Mouse (Mus musculus) kidney, embryonic 14.5 days (tissue): ENCODE measurements at regions not wholly inside any gene's neighbourhood (a gene's known extent, or its start where the extent isn't known, plus 50 kb on each side); places are given as distances from the start of the nearest gene placed in this dataset.
A peak's percentile ranks its signal among the peaks of the same experiment; 100 is the strongest.
"Not testable (repeated sequence)": the region's sequence is repeated elsewhere in the genome, so short reads cannot be mapped to it uniquely, and the experiment has no call there.

ENCODE experiments used
- ATAC-seq: fragments of 200-750 bp; cut with Nextera tagmentation; 2 replicates; pipeline ENCODE4 v1.8.0; 2017; ENCODE audit warnings: moderate number of reproducible peaks, mild to moderate bottlenecking, moderate TSS enrichment, moderate library complexity; ENCODE audit not compliant: low FRiP score, low TSS enrichment
- H3K27ac ChIP-seq: fragments of 300-500 bp; sonication (generic); 2 replicates; pipeline ENCODE4 v1.5.1; 2014; ENCODE audit warnings: low read depth, mild to moderate bottlenecking, low read length, moderate library complexity, mixed read lengths
- H3K27me3 ChIP-seq: fragments of 300-500 bp; sonication (generic); 2 replicates; pipeline ENCODE4 v1.6.1; 2014; ENCODE audit warnings: mild to moderate bottlenecking, low read length; ENCODE audit not compliant: control insufficient read depth, insufficient read depth
- H3K36me3 ChIP-seq: fragments of 300-500 bp; sonication (generic); 2 replicates; pipeline ENCODE4 v1.6.1; 2014; ENCODE audit warnings: low read length, mixed read lengths; ENCODE audit not compliant: control insufficient read depth, insufficient read depth
- H3K4me1 ChIP-seq: fragments of 300-500 bp; sonication (generic); 2 replicates; pipeline ENCODE4 v1.6.1; 2014; ENCODE audit warnings: low read length, mixed read lengths; ENCODE audit not compliant: control insufficient read depth, insufficient read depth
- H3K4me2 ChIP-seq: fragments of 300-500 bp; sonication (generic); replicated peaks from 2 replicates; pipeline ENCODE4 v1.6.1; 2014; ENCODE audit warnings: low read depth, mild to moderate bottlenecking, low read length
- H3K4me3 ChIP-seq: fragments of 300-500 bp; sonication (generic); 2 replicates; pipeline ENCODE4 v1.5.1; 2014; ENCODE audit warnings: mild to moderate bottlenecking, low read length
- H3K9ac ChIP-seq: fragments of 300-500 bp; sonication (generic); 2 replicates; pipeline ENCODE4 v1.6.1; 2014; ENCODE audit warnings: low read depth, mild to moderate bottlenecking, low read length, moderate library complexity
- H3K9me3 ChIP-seq: fragments of 300-500 bp; sonication (generic); 2 replicates; pipeline ENCODE4 v1.6.1; 2016; ENCODE audit warnings: low read length; ENCODE audit not compliant: control insufficient read depth
- WGBS: fragments of 180-500 bp; shearing (Covaris S2); extraction: QIAGEN DNeasy Blood & Tissue Kit; methylation state at CpG from one replicate; pipeline ENCODE4 v1.1.7; 2014; 5-methylcytosine and 5-hydroxymethylcytosine counted together

DNA sequence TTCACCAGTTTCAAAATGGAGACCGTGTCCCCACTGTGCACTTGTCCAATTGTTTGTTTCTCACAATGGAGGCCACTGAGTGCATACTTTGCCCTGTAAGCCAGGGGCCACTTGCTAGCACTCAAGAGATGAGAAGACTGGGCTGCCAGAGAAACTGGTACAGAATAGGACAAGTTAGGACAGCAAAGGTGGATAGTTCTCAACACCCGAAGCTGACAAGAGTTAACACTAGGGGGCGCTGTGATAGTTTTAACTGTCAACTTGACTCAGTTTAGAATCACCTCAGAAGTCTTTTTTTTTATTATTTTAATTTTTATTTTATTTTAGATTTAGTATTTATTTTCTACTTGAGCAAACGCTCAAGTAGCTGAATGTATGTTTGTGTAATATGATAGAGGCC lies 188.2 kb upstream of the Asap2 start:
- H3K27ac ChIP-seq, H3K9me3 ChIP-seq, ATAC-seq, H3K4me3 ChIP-seq, H3K36me3 ChIP-seq, H3K27me3 ChIP-seq, H3K9ac ChIP-seq, H3K4me2 ChIP-seq, H3K4me1 ChIP-seq: not testable (repeated sequence)
- 72% methylated on average over 3 of the region's 4 CpGs for WGBS

DNA sequence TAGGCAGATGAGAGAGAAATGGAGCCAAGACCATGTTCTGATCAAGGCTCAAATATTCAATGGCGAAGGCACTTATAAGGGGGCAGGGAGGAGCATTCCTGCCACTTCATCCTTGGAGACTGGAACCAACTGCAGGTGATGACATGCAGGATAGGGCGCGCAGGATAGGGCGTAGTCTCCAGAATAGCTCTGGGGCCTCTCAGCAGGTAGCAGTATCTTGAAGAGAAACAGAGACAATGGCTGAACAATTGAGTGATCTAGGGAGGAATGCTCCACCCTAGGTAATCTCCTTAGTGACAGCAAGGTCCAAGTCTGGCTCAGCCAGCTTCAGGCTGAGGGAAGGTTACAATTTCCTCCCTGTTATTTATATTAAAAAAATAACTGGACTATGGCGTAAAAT lies 184.8 kb upstream of the Asap2 start:
- H3K4me2 ChIP-seq, H3K4me1 ChIP-seq, H3K9me3 ChIP-seq, H3K4me3 ChIP-seq, H3K27ac ChIP-seq, H3K9ac ChIP-seq, H3K36me3 ChIP-seq, ATAC-seq, H3K27me3 ChIP-seq: not testable (repeated sequence)
- 95% methylated on average over 4 of the region's 5 CpGs for WGBS

- 98% methylated on average over 2 of the region's 2 CpGs for WGBS
- no peaks in the 10 kb centered on the region for H3K4me1 ChIP-seq
- no peak overlapping the region for H3K9ac ChIP-seq
- H3K27ac ChIP-seq: no peak overlapping the region
- ATAC-seq: no peak
- H3K36me3 ChIP-seq: no peaks in the 10 kb centered on the region
- H3K4me3 ChIP-seq: no peak overlapping the region
- H3K27me3 ChIP-seq: no peaks in the 10 kb centered on the region
- H3K4me2 ChIP-seq: no peak overlapping the region
- peaks cover 5% of the 10 kb centered on the region for H3K9me3 ChIP-seq
These were observed 183.6 kb upstream of the Asap2 start for GRCm38 (mm10) chr12:20806681-20807080.

- not testable (repeated sequence) for H3K9ac ChIP-seq, H3K4me3 ChIP-seq, H3K4me2 ChIP-seq, H3K4me1 ChIP-seq, H3K27ac ChIP-seq, ATAC-seq, H3K36me3 ChIP-seq, H3K27me3 ChIP-seq
- 81% methylated on average over 6 of the region's 6 CpGs for WGBS
- H3K9me3 ChIP-seq: peaks cover 26% of the 10 kb centered on the region
These were observed 176.4 kb upstream of the Asap2 start for GRCm38 (mm10) chr12:20813836-20814235.

- H3K27me3 ChIP-seq, H3K36me3 ChIP-seq, H3K4me1 ChIP-seq, H3K27ac ChIP-seq: not testable (repeated sequence)
- H3K4me2 ChIP-seq: peak overlapping the region; percentile 28
- WGBS: 22% methylated on average over 40 of the region's 40 CpGs
- H3K9me3 ChIP-seq: peaks cover 24% of the 10 kb centered on the region
- 0 out of 2 replicates have a peak, but pooled peaks have one; percentile 6 for ATAC-seq
- peak overlapping the region; percentile 37; the same call in 1 of the 2 replicates for H3K9ac ChIP-seq
- peak overlapping the region; percentile 36 for H3K4me3 ChIP-seq
These were observed 175.1 kb upstream of the Asap2 start for GRCm38 (mm10) chr12:20815121-20815520.

DNA sequence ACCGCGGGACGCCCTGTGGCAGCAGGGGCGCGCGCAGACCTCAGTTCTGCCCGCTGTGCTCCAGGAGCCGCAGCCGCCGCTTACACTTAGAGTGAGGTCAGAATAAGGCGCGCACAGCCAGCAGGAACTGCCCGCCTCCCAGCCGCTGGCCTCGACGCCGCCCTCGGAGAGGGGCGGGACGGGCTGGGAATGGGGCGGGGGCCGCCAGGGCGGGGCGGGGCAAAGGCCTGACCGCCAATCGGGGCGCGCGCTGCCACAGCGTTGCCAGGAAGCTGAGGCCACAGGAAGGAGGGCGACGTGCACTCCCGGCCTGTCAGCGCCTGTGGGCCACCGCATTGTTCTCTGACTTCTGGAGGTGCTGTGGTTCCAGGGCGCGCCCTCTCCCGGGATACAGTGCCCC lies 174.7 kb upstream of the Asap2 start:
- Histone ChIP-seq H3K27ac (no peak overlapping the region), H3K36me3 (no peaks in the 10 kb centered on the region), H3K27me3 (no peaks in the 10 kb centered on the region), H3K4me2 (peak overlapping the region; percentile 28), H3K9me3 (peaks cover 21% of the 10 kb centered on the region), H3K4me1 (no peaks in the 10 kb centered on the region), H3K9ac (peak overlapping the region; percentile 37; the same call in 1 of the 2 replicates), H3K4me3 (peak overlapping the region; percentile 36)
- peak; percentile 91 for ATAC-seq
- 14% methylated on average over 29 of the region's 38 CpGs for WGBS

DNA sequence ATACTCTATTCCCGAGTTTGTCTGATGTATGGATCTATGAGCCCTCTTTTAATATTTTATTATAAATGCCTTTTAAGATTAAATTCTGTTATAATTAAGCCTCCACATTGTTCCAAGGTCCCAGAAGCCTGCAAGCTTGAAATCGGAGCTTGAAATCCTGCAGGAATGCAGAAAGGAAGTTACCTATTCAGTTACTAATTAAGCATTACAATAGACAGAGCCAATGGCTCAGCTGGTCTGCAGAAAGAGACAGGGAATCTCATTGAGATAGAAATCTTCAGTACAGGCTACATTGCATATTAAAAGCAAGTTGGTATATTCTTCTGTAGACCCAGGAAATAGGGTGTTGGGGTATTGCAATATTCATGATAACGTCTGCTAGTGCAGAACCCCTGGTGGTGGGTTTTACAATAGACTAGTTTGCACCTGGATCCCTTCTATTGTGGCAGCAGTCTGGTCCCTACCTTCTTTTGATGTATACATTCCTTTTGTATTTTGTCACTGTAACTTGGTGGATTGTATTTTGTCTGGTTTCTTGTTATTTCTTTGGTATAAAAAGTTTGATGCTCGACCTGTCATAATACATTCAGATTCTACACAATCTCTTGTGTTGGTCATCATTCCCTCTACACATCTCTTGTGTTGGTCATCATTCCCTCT lies 146.5 kb upstream of the Asap2 start:
- H3K36me3 ChIP-seq, H3K27ac ChIP-seq, H3K4me2 ChIP-seq, H3K9me3 ChIP-seq, H3K27me3 ChIP-seq, H3K4me1 ChIP-seq, H3K4me3 ChIP-seq, ATAC-seq, H3K9ac ChIP-seq: not testable (repeated sequence)
- WGBS: 82% methylated on average over 4 of the region's 4 CpGs

- H3K9me3 ChIP-seq, ATAC-seq, H3K4me3 ChIP-seq, H3K27ac ChIP-seq, H3K27me3 ChIP-seq, H3K4me1 ChIP-seq, H3K4me2 ChIP-seq, H3K36me3 ChIP-seq, H3K9ac ChIP-seq: not testable (repeated sequence)
- 51% methylated on average over 7 of the region's 7 CpGs for WGBS
These were observed 145.4 kb upstream of the Asap2 start for GRCm38 (mm10) chr12:20844873-20845272.

- Histone ChIP-seq H3K4me3 (peak overlapping the region; percentile 6; the same call in 1 of the 2 replicates), H3K4me1 (no peaks in the 10 kb centered on the region), H3K9ac (no peak overlapping the region), H3K36me3 (no peaks in the 10 kb centered on the region), H3K4me2 (no peak overlapping the region; the same call in 1 of the 2 replicates), H3K27me3 (no peaks in the 10 kb centered on the region), H3K9me3 (peaks cover 13% of the 10 kb centered on the region), H3K27ac (no peak overlapping the region)
- 61% methylated on average over 17 of the region's 17 CpGs for WGBS
- no peak for ATAC-seq
These were observed 145.0 kb upstream of the Asap2 start for GRCm38 (mm10) chr12:20845297-20845696.
